Mouse (Mus musculus): Measurements from ENCODE around the gene Celf1.
"Not testable (repeated sequence)": the region's sequence is repeated elsewhere in the genome, so short reads cannot be mapped to it uniquely, and the experiment has no call there.

The Celf1 gene

DNA sequence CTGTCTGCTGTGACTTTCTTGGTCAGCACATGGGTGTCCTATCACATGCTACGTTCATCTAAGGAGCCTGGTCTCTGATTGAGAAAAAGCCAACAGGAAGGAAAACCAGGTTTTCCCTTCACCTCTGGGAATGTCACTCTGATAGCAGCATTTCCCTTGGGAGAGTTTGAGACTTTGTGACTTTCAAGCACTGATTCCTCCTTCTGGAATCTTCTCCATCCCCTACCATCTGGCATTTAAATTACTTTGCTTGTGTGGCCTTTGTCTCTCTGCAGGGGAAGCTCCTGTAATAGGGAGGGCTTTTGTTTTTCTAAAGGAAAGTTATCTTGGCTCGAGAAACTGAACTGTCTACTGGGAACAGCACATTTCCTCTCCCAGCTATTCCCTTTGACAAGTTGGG lies 82.9 kb downstream of the Celf1 start:
- no peak for DNase-seq (ENCODE audit: low spot score)

DNA sequence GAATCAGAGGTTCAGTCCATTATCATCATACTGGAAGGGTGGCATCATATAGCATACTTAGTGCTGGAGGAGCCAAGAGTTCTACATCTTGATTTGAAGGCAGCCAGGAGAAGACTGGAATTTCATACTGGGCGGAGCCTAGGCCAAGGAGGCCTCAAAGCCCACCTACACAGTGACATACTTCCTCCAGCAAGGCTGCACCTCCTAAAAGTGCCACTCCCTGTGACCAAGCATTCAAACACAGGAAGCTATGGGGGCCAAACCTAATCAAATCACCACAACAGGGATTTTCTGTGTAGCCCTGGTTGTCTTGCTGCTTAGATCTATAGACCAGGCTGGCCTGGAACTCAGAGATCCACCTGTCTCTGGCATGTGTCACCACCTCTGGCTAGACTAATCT lies 83.8 kb downstream of the Celf1 start:
- no peak for DNase-seq (ENCODE audit: low spot score)

DNA sequence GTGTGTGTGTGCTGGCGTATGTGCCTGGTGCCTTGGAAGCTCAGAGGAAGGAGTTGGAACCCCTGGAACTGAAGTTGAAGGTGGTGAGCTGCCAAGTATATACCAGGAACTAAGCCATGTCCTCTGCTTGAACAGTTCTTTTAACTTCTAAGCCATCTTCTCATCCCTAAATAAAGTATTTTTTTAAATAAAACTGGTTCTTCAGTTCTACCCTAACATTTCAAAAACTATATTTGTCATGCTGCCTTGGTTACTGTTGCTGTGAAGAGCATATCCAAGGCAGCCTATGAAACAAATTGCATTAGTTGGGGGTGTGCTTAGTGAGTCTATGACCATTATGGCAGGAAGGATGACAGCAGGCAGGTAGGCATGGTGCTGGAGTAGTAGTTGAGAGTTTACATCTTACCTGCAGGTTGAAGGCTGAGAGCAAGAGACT lies 84.9 kb downstream of the Celf1 start:
- no peak for DNase-seq (ENCODE audit: low spot score)

DNA sequence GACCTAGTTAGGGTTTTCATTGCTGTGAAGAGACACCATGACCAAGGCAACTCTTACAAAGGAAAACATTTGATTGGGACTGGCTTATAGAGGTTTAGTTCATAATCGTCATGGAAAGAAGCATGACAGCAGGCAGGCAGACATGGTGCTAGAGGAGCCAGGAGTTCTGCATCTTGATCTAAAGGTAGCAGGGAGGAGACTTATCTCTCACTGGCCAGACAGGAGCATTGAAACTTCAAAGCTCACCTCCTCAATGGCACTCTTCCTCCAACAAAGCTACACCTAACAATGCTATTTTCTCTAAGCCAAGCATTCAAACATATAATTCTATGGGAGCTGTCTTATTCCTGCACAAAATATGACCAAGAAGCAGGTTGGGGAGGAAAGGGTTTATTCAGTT lies 86.3 kb downstream of the Celf1 start:
- no peak for DNase-seq (ENCODE audit: low spot score)

DNA sequence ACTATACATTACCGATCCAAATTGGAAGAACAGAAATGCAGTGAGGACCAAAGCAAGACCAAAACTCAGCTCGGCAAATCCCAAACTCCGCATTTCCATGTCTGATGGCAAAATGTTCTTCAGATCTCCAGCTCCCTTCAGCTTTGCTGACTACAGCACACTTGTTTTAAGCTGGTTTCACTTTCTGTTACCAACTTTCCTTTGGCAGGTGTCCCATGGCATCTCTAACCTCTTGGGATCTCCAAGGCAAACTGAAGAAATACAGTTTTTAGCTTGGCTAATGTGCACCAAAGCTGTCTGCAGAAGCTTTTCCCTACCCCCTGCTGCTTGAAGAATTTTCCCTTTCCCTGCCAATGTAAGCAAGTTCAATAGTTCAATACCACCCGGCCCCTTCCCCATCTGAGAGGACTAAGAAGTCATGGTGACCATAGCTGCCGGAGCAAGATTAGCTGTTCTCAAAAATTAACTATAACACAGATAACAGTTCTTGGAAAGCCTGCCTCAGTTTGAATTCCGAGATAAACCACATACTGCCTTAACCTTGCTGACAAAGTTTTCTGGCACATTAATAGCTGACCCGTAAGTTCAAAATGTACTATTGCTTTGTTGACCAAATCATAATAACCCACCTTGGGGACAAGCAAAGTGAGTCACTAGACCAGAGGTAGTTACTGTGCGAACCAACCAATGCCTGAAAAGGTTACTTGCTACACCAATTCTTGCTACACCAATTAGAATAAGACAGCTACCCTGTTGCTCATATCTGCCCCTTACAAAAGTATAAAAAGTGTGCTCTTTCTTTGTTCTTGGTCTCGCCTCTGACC lies 87.4 kb downstream of the Celf1 start:
- peak; percentile 54 for DNase-seq (ENCODE audit: low spot score)

GRCm38 (mm10) chr2:91031216-91031615 lies 91.0 kb downstream of the Celf1 start:
- DNase-seq (ENCODE audit: low spot score) = no peak

GRCm38 (mm10) chr2:91033000-91033399 lies 92.8 kb downstream of the Celf1 start:
- no peak for DNase-seq (ENCODE audit: low spot score)

DNA sequence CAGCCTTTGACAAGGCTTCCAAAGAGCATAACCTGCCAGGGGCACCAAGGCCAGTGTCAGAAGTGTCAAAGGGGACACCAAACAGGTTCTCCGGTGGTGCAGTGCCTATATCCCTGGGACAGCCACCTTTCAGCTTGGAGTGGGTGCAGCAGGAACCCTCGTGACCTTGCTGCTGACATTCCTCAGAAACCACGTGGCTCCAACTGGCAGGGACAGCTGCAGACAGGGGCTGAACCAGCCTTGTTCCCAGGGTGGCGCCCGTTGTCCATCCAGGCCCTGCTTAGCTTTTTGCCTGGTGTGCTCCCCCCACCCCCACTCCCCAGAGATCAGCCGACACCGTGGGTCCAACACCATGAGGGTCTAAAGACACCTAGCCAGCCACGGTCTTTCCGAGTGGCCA lies 95.2 kb downstream of the Celf1 start, which contains the start of gene Rapsn:
Rapsn (plus strand) TSS at position 236 of the 400 bp plus-strand sequence.
- DNase-seq (ENCODE audit: low spot score) = peak; percentile 64

GRCm38 (mm10) chr2:91041786-91042185 lies 101.6 kb downstream of the Celf1 start:
- DNase-seq (ENCODE audit: low spot score) = no peak

GRCm38 (mm10) chr2:91042651-91043398 lies 102.6 kb downstream of the Celf1 start:
- no peak for DNase-seq (ENCODE audit: low spot score)

GRCm38 (mm10) chr2:91044727-91045126 lies 104.5 kb downstream of the Celf1 start:
- DNase-seq (ENCODE audit: low spot score) = no peak

- DNase-seq (ENCODE audit: low spot score) = not testable (repeated sequence)
Measured at GRCm38 (mm10) chr2:91045805-91046204, 105.6 kb downstream of the Celf1 start.

DNA sequence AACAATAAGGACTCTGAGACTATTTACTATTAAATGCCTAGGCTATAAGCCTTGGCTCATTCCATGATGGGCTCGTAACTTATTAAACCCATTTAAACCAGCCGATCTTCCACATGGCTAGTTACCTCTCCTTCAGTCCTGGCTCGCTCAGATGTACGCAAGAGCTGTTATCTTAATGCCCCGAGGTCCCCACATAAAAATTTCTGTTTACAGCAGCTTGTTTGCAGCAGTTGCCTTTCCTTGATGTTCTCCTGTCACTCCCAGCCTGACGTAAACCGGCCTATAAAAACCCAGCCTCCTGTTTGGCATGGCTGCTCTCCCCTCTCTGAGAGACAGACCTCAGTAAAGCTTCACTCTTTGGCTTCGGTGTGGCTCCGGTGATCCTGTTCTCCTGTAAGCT lies 107.2 kb downstream of the Celf1 start:
- no peak for DNase-seq (ENCODE audit: low spot score)

DNA sequence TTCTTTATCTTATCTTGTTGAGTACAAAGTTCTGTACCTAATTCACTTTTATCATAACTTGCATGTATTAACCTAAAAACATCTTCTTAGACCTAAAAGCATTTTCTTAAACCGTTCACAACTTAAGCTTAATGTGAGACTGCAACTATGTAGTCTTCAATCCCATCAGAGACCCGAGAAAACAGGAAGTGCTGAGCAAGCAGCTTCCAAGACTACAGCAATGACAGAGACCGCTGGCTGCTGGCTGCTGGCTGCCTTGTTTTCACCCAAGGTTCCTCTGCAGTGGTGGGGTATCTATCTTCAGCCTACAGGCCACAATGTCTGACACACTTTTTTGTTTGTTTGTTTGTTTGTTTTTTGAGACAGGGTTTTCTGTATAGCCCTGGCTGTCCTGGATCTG lies 111.7 kb downstream of the Celf1 start:
- DNase-seq (ENCODE audit: low spot score) = no peak

GRCm38 (mm10) chr2:91052752-91053151 lies 112.6 kb downstream of the Celf1 start:
- DNase-seq (ENCODE audit: low spot score) = no peak

DNA sequence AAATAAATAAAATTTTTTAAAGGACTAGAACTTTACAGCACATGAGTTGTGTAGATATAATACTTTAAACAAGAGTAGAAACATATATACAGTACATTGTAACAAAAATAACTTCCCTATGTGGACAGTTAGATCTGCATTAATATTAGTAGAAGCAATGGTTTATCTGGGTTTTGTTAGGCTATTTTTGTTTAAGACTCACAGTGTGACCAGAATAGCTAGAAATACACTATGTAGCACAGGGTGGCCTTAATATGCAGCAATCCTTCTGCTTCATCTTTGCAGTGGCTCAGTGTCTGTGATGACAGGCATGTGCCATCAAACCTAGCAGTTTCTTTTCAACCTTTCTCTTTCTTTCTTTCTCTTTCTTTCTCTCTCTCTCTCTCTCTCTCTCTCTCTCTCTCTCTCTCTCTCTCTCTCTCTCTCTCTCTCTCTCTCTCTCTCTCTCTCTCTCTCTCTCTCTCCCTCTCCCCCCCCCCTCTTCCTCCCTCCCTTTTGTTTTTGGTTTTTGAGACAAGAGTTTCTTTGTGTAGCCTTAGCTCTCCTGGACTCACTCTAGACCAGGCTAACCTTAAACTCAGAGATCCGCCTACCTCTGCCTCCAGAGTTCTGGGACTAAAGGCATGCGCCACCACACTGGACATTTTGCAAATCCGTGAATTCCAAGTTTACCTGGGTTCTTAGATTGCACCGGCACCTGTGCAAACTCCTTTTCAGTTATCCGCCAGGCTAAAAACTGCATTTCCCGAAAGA lies 113.2 kb downstream of the Celf1 start:
- no peak for DNase-seq (ENCODE audit: low spot score)

- DNase-seq (ENCODE audit: low spot score) = peak; percentile 94
Measured at GRCm38 (mm10) chr2:91053934-91054382, 113.8 kb downstream of the Celf1 start, which contains the start of gene Psmc3. Gene Psmc3 (plus strand): TSS chr2:91054009.

DNA sequence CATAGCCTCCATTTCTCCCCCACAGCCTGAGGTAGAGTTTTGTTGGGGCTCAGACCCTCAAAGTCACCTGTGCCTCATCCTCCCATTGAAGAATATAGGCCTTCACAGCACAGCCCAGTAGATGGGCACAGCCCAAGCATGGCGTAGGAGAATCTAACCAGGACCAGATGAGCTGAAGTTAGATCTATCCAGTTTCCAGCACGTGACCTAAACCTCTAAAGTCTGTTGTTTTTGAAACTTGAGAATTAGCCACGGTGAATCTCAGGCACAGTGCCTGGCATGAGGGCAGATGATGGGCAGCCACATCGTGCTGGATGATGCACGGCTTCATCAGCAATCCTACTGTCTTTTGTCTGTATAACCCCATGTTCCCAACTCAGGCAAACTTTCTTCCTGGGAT lies 118.3 kb downstream of the Celf1 start:
- DNase-seq (ENCODE audit: low spot score) = no peak

- DNase-seq (ENCODE audit: low spot score) = no peak
Measured at GRCm38 (mm10) chr2:91059376-91059775, 119.2 kb downstream of the Celf1 start.

- no peak for DNase-seq (ENCODE audit: low spot score)
Measured at GRCm38 (mm10) chr2:91060544-91061355, 120.6 kb downstream of the Celf1 start.

DNA sequence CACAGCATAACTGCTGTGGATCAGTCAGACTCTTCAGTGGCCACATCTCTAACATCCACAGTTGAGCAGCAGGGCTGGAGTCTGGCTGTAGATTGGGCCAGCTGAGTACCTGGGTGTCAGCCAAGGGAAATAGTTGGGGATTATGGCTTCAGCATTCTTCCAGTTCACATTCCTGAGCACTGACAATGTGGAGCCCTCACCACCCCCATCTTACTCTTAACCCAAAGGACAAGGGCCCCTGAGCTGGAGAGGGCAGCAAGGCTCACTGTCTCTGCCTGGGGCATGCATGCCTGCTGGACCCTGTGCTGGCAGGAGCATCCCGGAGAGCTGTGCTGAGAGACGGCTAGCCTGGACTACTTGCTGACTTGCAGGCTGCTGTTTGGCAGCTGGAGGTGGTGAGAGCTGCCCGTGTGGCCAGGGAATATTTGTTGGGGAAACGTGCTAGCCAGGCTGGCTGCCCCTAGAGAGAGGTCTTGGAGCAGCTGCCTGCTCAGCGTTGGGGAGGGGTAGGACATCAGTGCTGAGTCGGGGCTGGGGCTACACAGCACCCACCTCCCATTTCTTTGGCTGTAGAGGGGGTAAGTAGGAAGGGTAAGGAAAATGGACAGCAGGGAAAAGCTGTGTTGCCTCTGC lies 121.8 kb downstream of the Celf1 start:
- no peak for DNase-seq (ENCODE audit: low spot score)

All from ovary, adult 18-20 months (tissue).